Mouse (Mus musculus) bone marrow macrophage, adult 2 months (primary cell): ENCODE results near the gene Trim47.

Source experiments
- CTCF ChIP-seq: IDR thresholded peaks from 2 replicates; pipeline ENCODE4 v1.5.1; 2012; ENCODE audit warnings: low read depth, mild to moderate bottlenecking, low read length, moderate library complexity
- POLR2A ChIP-seq: IDR thresholded peaks from 2 replicates; pipeline ENCODE4 v1.6.1; 2012; ENCODE audit warnings: mild to moderate bottlenecking, low read depth, low read length, borderline replicate concordance

- TF ChIP-seq CTCF (no peak), POLR2A (no peak)
These were observed 27.5 kb downstream of the Trim47 start for GRCm38 (mm10) chr11:116099462-116099861.
